Mouse (Mus musculus) intestine, embryonic 16.5 days (tissue): ENCODE measurements around the gene Ripk1. TPM values are rescaled to one million over a fixed set of nuclear protein-coding genes. Genes with fewer than 3 reads are reported as not detected.

Source experiments
- ATAC-seq: fragments of 200-750 bp; cut with Nextera tagmentation; 2 replicates; pipeline ENCODE4 v1.8.0; 2017; ENCODE audit warnings: moderate TSS enrichment, moderate library complexity
- H3K27ac ChIP-seq: fragments of 300-500 bp; sonication (generic); 2 replicates; pipeline ENCODE4 v1.5.1; 2014; ENCODE audit warnings: mild to moderate bottlenecking, low read length
- H3K27me3 ChIP-seq: fragments of 300-500 bp; sonication (generic); replicated peaks from 2 replicates; pipeline ENCODE4 v1.6.1; 2014; ENCODE audit warnings: low read length, control low read depth, mixed read lengths; ENCODE audit not compliant: control insufficient read depth, insufficient read depth
- H3K36me3 ChIP-seq: fragments of 300-500 bp; sonication (generic); 2 replicates; pipeline ENCODE4 v1.6.1; 2014; ENCODE audit warnings: low read length, control low read depth; ENCODE audit not compliant: control insufficient read depth, insufficient read depth
- H3K4me1 ChIP-seq: fragments of 300-500 bp; sonication (generic); 2 replicates; pipeline ENCODE4 v1.6.1; 2014; ENCODE audit warnings: low read length, control low read depth, mixed read lengths; ENCODE audit not compliant: control insufficient read depth, insufficient read depth
- H3K4me2 ChIP-seq: fragments of 300-500 bp; sonication (generic); 2 replicates; pipeline ENCODE4 v1.6.1; 2014; ENCODE audit warnings: low read depth, low read length, control low read depth
- H3K4me3 ChIP-seq: fragments of 300-500 bp; sonication (generic); 2 replicates; pipeline ENCODE4 v1.5.1; 2014; ENCODE audit warnings: mild to moderate bottlenecking, low read length
- H3K9ac ChIP-seq: fragments of 300-500 bp; sonication (generic); 2 replicates; pipeline ENCODE4 v1.6.1; 2014; ENCODE audit warnings: low read depth, low read length
- H3K9me3 ChIP-seq: fragments of 300-500 bp; sonication (generic); 2 replicates; pipeline ENCODE4 v1.6.1; 2016; ENCODE audit warnings: low read length, control low read depth; ENCODE audit not compliant: control insufficient read depth
- WGBS: fragments of 180-500 bp; shearing (Covaris S2); extraction: QIAGEN DNeasy Blood & Tissue Kit; methylation state at CpG from one replicate; pipeline ENCODE4 v1.1.7; 2014; 5-methylcytosine and 5-hydroxymethylcytosine counted together
- polyA plus RNA-seq: library from polyadenylated mRNA; unstranded; fragments of >200 nt; fragmentation: Nextera tagmentation; extraction: Ambion mirVana; gene quantifications from 2 replicates; pipeline ENCODE4 v1.2.1, GENCODE M21; 2015

Gene Ripk1
- polyA plus RNA-seq, 1 experiment from 2014 or later, result 16.4 TPM

GRCm38 (mm10) chr13:34047526-34047925 is 45.4 kb downstream of the Ripk1 start:
- H3K4me1 ChIP-seq, result no peaks in the 10 kb centered on the region
- H3K4me3 ChIP-seq, result no peak overlapping the region
- 95% methylated on average over 3 of the region's 3 CpGs for WGBS
- no peak overlapping the region for H3K27ac ChIP-seq
- H3K36me3 ChIP-seq, result 0 out of 2 replicates have a peak, but pooled peaks cover 2% of the 10 kb centered on the region
- H3K9me3 ChIP-seq, result no peaks in the 10 kb centered on the region
- H3K27me3 ChIP-seq, result no peaks in the 10 kb centered on the region
- H3K4me2 ChIP-seq, result no peak overlapping the region
- no peak overlapping the region for H3K9ac ChIP-seq
- no peak for ATAC-seq

GRCm38 (mm10) chr13:34050479-34050878 is 48.3 kb downstream of the Ripk1 start:
- Histone ChIP-seq H3K9me3 (no peaks in the 10 kb centered on the region), H3K4me1 (peaks cover 7% of the 10 kb centered on the region), H3K27me3 (no peaks in the 10 kb centered on the region), H3K4me3 (no peak overlapping the region), H3K27ac (no peak overlapping the region), H3K36me3 (peaks cover 5% of the 10 kb centered on the region; the same call in 1 of the 2 replicates), H3K4me2 (no peak overlapping the region), H3K9ac (no peak overlapping the region)
- no peak for ATAC-seq
- WGBS, result 91% methylated on average over 8 of the region's 8 CpGs

- Histone ChIP-seq H3K9ac (no peak overlapping the region), H3K9me3 (no peaks in the 10 kb centered on the region), H3K4me1 (peaks cover 7% of the 10 kb centered on the region), H3K27ac (no peak overlapping the region), H3K4me2 (no peak overlapping the region), H3K4me3 (no peak overlapping the region), H3K36me3 (peaks cover 5% of the 10 kb centered on the region; the same call in 1 of the 2 replicates), H3K27me3 (no peaks in the 10 kb centered on the region)
- WGBS, result 96% methylated on average over 3 of the region's 3 CpGs
- ATAC-seq, result no peak
These were observed 49.5 kb downstream of the Ripk1 start for GRCm38 (mm10) chr13:34051692-34052091.

- no peak overlapping the region for H3K4me3 ChIP-seq
- peaks cover 4% of the 10 kb centered on the region; the same call in 1 of the 2 replicates for H3K36me3 ChIP-seq
- ATAC-seq, result no peak
- no peak overlapping the region for H3K9ac ChIP-seq
- H3K4me1 ChIP-seq, result peaks cover 7% of the 10 kb centered on the region
- no peak overlapping the region for H3K27ac ChIP-seq
- no peaks in the 10 kb centered on the region for H3K9me3 ChIP-seq
- H3K4me2 ChIP-seq, result no peak overlapping the region
- 80% methylated on average over 13 of the region's 13 CpGs for WGBS
- H3K27me3 ChIP-seq, result no peaks in the 10 kb centered on the region
These were observed 51.6 kb downstream of the Ripk1 start for GRCm38 (mm10) chr13:34053673-34054282.

- WGBS, result 74% methylated on average over 4 of the region's 4 CpGs
- no peak overlapping the region for H3K4me3 ChIP-seq
- H3K27me3 ChIP-seq, result no peaks in the 10 kb centered on the region
- peaks cover 7% of the 10 kb centered on the region for H3K4me1 ChIP-seq
- no peaks in the 10 kb centered on the region for H3K9me3 ChIP-seq
- no peak overlapping the region for H3K27ac ChIP-seq
- no peak overlapping the region for H3K9ac ChIP-seq
- peaks cover 3% of the 10 kb centered on the region; the same call in 1 of the 2 replicates for H3K36me3 ChIP-seq
- peak; percentile 35 for ATAC-seq
- no peak overlapping the region for H3K4me2 ChIP-seq
These were observed 52.2 kb downstream of the Ripk1 start for GRCm38 (mm10) chr13:34054391-34054790.

- H3K36me3 ChIP-seq, result peaks cover 3% of the 10 kb centered on the region; the same call in 1 of the 2 replicates
- WGBS, result 58% methylated on average over 3 of the region's 3 CpGs
- H3K4me3 ChIP-seq, result no peak overlapping the region
- 0 out of 2 replicates have a peak overlapping the region, but pooled peaks have one; percentile 7 for H3K27ac ChIP-seq
- peak; percentile 96 for ATAC-seq
- no peak overlapping the region for H3K9ac ChIP-seq
- no peaks in the 10 kb centered on the region for H3K9me3 ChIP-seq
- peaks cover 7% of the 10 kb centered on the region for H3K4me1 ChIP-seq
- no peaks in the 10 kb centered on the region for H3K27me3 ChIP-seq
- H3K4me2 ChIP-seq, result no peak overlapping the region
These were observed 52.8 kb downstream of the Ripk1 start for GRCm38 (mm10) chr13:34054983-34055382.

- Histone ChIP-seq H3K4me2 (no peak overlapping the region), H3K4me1 (peaks cover 7% of the 10 kb centered on the region), H3K9me3 (no peaks in the 10 kb centered on the region), H3K9ac (no peak overlapping the region), H3K27ac (no peak overlapping the region), H3K4me3 (no peak overlapping the region), H3K36me3 (peaks cover 3% of the 10 kb centered on the region; the same call in 1 of the 2 replicates), H3K27me3 (no peaks in the 10 kb centered on the region)
- WGBS, result 84% methylated on average over 1 of the region's 1 CpGs
- no peak for ATAC-seq
These were observed 55.1 kb downstream of the Ripk1 start for GRCm38 (mm10) chr13:34057252-34057651.

- Histone ChIP-seq H3K36me3 (no peaks in the 10 kb centered on the region), H3K9me3 (no peaks in the 10 kb centered on the region), H3K27me3 (no peaks in the 10 kb centered on the region), H3K27ac (no peak overlapping the region), H3K4me2 (no peak overlapping the region), H3K4me3 (no peak overlapping the region), H3K9ac (no peak overlapping the region), H3K4me1 (peaks cover 4% of the 10 kb centered on the region)
- ATAC-seq, result no peak
- WGBS, result 88% methylated on average over 9 of the region's 9 CpGs
These were observed 57.9 kb downstream of the Ripk1 start for GRCm38 (mm10) chr13:34060061-34060460.

- no peaks in the 10 kb centered on the region for H3K27me3 ChIP-seq
- no peaks in the 10 kb centered on the region for H3K4me1 ChIP-seq
- H3K36me3 ChIP-seq, result no peaks in the 10 kb centered on the region
- no peak overlapping the region for H3K4me3 ChIP-seq
- H3K4me2 ChIP-seq, result no peak overlapping the region
- no peaks in the 10 kb centered on the region for H3K9me3 ChIP-seq
- no peak overlapping the region for H3K9ac ChIP-seq
- ATAC-seq, result no peak
- H3K27ac ChIP-seq, result no peak overlapping the region
- WGBS, result 82% methylated on average over 10 of the region's 10 CpGs
These were observed 60.3 kb downstream of the Ripk1 start for GRCm38 (mm10) chr13:34062466-34062865.

GRCm38 (mm10) chr13:34066351-34066750 is 64.2 kb downstream of the Ripk1 start:
- Histone ChIP-seq H3K4me3 (no peak overlapping the region), H3K36me3 (no peaks in the 10 kb centered on the region), H3K4me1 (no peaks in the 10 kb centered on the region), H3K4me2 (no peak overlapping the region), H3K27ac (no peak overlapping the region), H3K9ac (no peak overlapping the region), H3K9me3 (no peaks in the 10 kb centered on the region), H3K27me3 (no peaks in the 10 kb centered on the region)
- WGBS, result 64% methylated on average over 1 of the region's 1 CpGs
- ATAC-seq, result no peak
